Mouse (Mus musculus): Measurements from ENCODE around the gene Cntn5. TPM values are rescaled to one million over a fixed set of nuclear protein-coding genes. Genes with fewer than 3 reads are reported as not detected.

Cntn5 gene
- polyA plus RNA-seq, 1 experiment, result not detected

- no peaks in the 10 kb centered on the region for H3K4me1 ChIP-seq (ENCODE audit: control insufficient read depth, insufficient read depth, low read length)
- no peak overlapping the region for H3K27ac ChIP-seq (ENCODE audit: insufficient read depth, low read depth, low read length)
- TF ChIP-seq CTCF (IDR thresholded peaks at IDR 0.05; ENCODE audit: low read depth, low read length) (no peak), POLR2A (IDR thresholded peaks at IDR 0.05; ENCODE audit: borderline replicate concordance, low read depth, low read length) (no peak)
- no peak overlapping the region for H3K4me3 ChIP-seq (ENCODE audit: insufficient read depth, low read length)
These were observed 1105.0 kb downstream of the Cntn5 start for GRCm38 (mm10) chr9:9799546-9799945.

- TF ChIP-seq POLR2A (IDR thresholded peaks at IDR 0.05; ENCODE audit: borderline replicate concordance, low read depth, low read length) (no peak), CTCF (IDR thresholded peaks at IDR 0.05; ENCODE audit: low read depth, low read length) (no peak)
- H3K27ac ChIP-seq (ENCODE audit: insufficient read depth, low read depth, low read length), result no peak overlapping the region
- no peaks in the 10 kb centered on the region for H3K4me1 ChIP-seq (ENCODE audit: control insufficient read depth, insufficient read depth, low read length)
- H3K4me3 ChIP-seq (ENCODE audit: insufficient read depth, low read length), result no peak overlapping the region
These were observed 1120.9 kb downstream of the Cntn5 start for GRCm38 (mm10) chr9:9783680-9784079.

GRCm38 (mm10) chr9:9781157-9781884 lies 1123.3 kb downstream of the Cntn5 start:
- no peak overlapping the region for H3K4me3 ChIP-seq (ENCODE audit: insufficient read depth, low read length)
- no peaks in the 10 kb centered on the region for H3K4me1 ChIP-seq (ENCODE audit: control insufficient read depth, insufficient read depth, low read length)
- H3K27ac ChIP-seq (ENCODE audit: insufficient read depth, low read depth, low read length), result no peak overlapping the region
- TF ChIP-seq POLR2A (IDR thresholded peaks at IDR 0.05; ENCODE audit: borderline replicate concordance, low read depth, low read length) (no peak), CTCF (IDR thresholded peaks at IDR 0.05; ENCODE audit: low read depth, low read length) (no peak)

- no peak for TF ChIP-seq POLR2A (IDR thresholded peaks at IDR 0.05; ENCODE audit: borderline replicate concordance, low read depth, low read length)
- no peak for TF ChIP-seq CTCF (IDR thresholded peaks at IDR 0.05; ENCODE audit: low read depth, low read length)
- Histone ChIP-seq H3K27ac (ENCODE audit: insufficient read depth, low read depth, low read length) (no peak overlapping the region), H3K4me1 (ENCODE audit: control insufficient read depth, insufficient read depth, low read length) (no peaks in the 10 kb centered on the region), H3K4me3 (ENCODE audit: insufficient read depth, low read length) (no peak overlapping the region)
These were observed 1124.9 kb downstream of the Cntn5 start for GRCm38 (mm10) chr9:9779646-9780045.

- H3K4me1 ChIP-seq (ENCODE audit: control insufficient read depth, insufficient read depth, low read length), result no peaks in the 10 kb centered on the region
- no peak for TF ChIP-seq CTCF (IDR thresholded peaks at IDR 0.05; ENCODE audit: low read depth, low read length)
- TF ChIP-seq POLR2A (IDR thresholded peaks at IDR 0.05; ENCODE audit: borderline replicate concordance, low read depth, low read length), result no peak
- no peak overlapping the region for H3K27ac ChIP-seq (ENCODE audit: insufficient read depth, low read depth, low read length)
- no peak overlapping the region for H3K4me3 ChIP-seq (ENCODE audit: insufficient read depth, low read length)
These were observed 1133.8 kb downstream of the Cntn5 start for GRCm38 (mm10) chr9:9770777-9771176.

- H3K4me3 ChIP-seq (ENCODE audit: insufficient read depth, low read length), result no peak overlapping the region
- TF ChIP-seq POLR2A (IDR thresholded peaks at IDR 0.05; ENCODE audit: borderline replicate concordance, low read depth, low read length) (no peak), CTCF (IDR thresholded peaks at IDR 0.05; ENCODE audit: low read depth, low read length) (no peak)
- H3K4me1 ChIP-seq (ENCODE audit: control insufficient read depth, insufficient read depth, low read length), result no peaks in the 10 kb centered on the region
- no peak overlapping the region for H3K27ac ChIP-seq (ENCODE audit: insufficient read depth, low read depth, low read length)
These were observed 1134.9 kb downstream of the Cntn5 start for GRCm38 (mm10) chr9:9769659-9770058.

- Histone ChIP-seq H3K27ac (ENCODE audit: insufficient read depth, low read depth, low read length) (no peak overlapping the region), H3K4me3 (ENCODE audit: insufficient read depth, low read length) (no peak overlapping the region), H3K4me1 (ENCODE audit: control insufficient read depth, insufficient read depth, low read length) (no peaks in the 10 kb centered on the region)
- TF ChIP-seq CTCF (IDR thresholded peaks at IDR 0.05; ENCODE audit: low read depth, low read length) (no peak), POLR2A (IDR thresholded peaks at IDR 0.05; ENCODE audit: borderline replicate concordance, low read depth, low read length) (no peak)
These were observed 1186.4 kb downstream of the Cntn5 start for GRCm38 (mm10) chr9:9718145-9718544.

- Histone ChIP-seq H3K27ac (ENCODE audit: insufficient read depth, low read depth, low read length) (no peak overlapping the region), H3K4me1 (ENCODE audit: control insufficient read depth, insufficient read depth, low read length) (no peaks in the 10 kb centered on the region), H3K4me3 (ENCODE audit: insufficient read depth, low read length) (no peak overlapping the region)
- no peak for TF ChIP-seq CTCF (IDR thresholded peaks at IDR 0.05; ENCODE audit: low read depth, low read length)
- no peak for TF ChIP-seq POLR2A (IDR thresholded peaks at IDR 0.05; ENCODE audit: borderline replicate concordance, low read depth, low read length)
These were observed 1195.9 kb downstream of the Cntn5 start for GRCm38 (mm10) chr9:9708671-9709070.

- no peak overlapping the region for H3K4me3 ChIP-seq (ENCODE audit: insufficient read depth, low read length)
- H3K4me1 ChIP-seq (ENCODE audit: control insufficient read depth, insufficient read depth, low read length), result no peaks in the 10 kb centered on the region
- no peak overlapping the region for H3K27ac ChIP-seq (ENCODE audit: insufficient read depth, low read depth, low read length)
- TF ChIP-seq CTCF (IDR thresholded peaks at IDR 0.05; ENCODE audit: low read depth, low read length), result no peak
- no peak for TF ChIP-seq POLR2A (IDR thresholded peaks at IDR 0.05; ENCODE audit: borderline replicate concordance, low read depth, low read length)
These were observed 1196.8 kb downstream of the Cntn5 start for GRCm38 (mm10) chr9:9707766-9708165.

- H3K4me1 ChIP-seq (ENCODE audit: control insufficient read depth, insufficient read depth, low read length), result no peaks in the 10 kb centered on the region
- H3K4me3 ChIP-seq (ENCODE audit: insufficient read depth, low read length), result no peak overlapping the region
- H3K27ac ChIP-seq (ENCODE audit: insufficient read depth, low read depth, low read length), result no peak overlapping the region
- no peak for TF ChIP-seq CTCF (IDR thresholded peaks at IDR 0.05; ENCODE audit: low read depth, low read length)
- TF ChIP-seq POLR2A (IDR thresholded peaks at IDR 0.05; ENCODE audit: borderline replicate concordance, low read depth, low read length), result no peak
These were observed 1199.4 kb downstream of the Cntn5 start for GRCm38 (mm10) chr9:9705180-9705579.

Data from bone marrow macrophage, adult 2 months (primary cell).